Mouse (Mus musculus): ENCODE data around the gene Trim10. TPM values are rescaled to one million over a fixed set of nuclear protein-coding genes. Genes with fewer than 3 reads are reported as not detected.

Trim10 gene
- polyA plus RNA-seq, 1 experiment from 2014 or later: 8.4 TPM

DNA sequence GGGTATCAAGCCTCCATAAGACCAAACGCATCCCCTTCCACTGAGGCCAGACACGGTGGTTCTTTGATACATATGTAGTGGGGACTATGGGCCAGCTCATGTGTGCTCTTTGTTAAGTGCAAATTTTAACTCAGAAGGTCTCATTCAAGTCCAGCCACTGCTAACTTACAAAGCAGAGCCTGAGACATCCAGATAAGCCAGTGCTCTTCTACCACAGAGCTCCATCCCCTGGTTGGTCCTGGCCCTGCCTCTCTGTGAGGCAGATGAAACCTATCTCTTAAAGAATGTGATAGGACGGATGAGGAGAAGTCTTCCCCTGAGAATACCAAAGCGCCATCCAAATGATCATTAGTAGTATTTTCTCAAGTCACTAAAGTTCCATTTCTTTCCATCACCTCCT, 30.0 kb downstream of the Trim10 start:
- no peaks in the 10 kb centered on the region for H3K27me3 ChIP-seq
- WGBS: 91% methylated on average over 4 of the region's 4 CpGs
- H3K27ac ChIP-seq: no peak overlapping the region
- H3K9ac ChIP-seq: no peak overlapping the region
- H3K4me3 ChIP-seq: no peak overlapping the region
- no peak for ATAC-seq (ENCODE audit: low FRiP score)
- no peaks in the 10 kb centered on the region for H3K9me3 ChIP-seq (replicated peaks)
- no peaks in the 10 kb centered on the region for H3K36me3 ChIP-seq
- H3K4me1 ChIP-seq: no peaks in the 10 kb centered on the region
- no peak overlapping the region for H3K4me2 ChIP-seq (replicated peaks)

DNA sequence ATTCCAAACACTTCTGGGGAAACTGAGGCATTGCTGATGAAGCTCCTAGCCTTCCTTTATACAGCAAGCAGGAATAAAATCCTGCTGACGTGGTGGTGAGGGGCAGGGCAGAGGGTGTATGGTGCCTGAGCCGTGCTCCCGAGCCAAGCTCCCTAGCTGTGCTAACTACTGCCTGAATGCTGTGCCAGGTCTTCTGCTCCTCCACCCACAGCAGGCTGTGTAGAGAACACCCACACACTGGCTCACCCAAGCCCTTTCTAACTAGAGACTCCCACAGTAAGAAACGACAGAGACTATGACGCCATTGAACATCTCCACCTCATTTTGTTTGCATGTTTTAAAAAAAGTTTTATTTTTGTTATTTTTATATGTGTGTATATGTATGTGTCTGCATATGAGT, 30.6 kb downstream of the Trim10 start:
- Histone ChIP-seq H3K4me2 (replicated peaks) (no peak overlapping the region), H3K27me3 (no peaks in the 10 kb centered on the region), H3K9me3 (replicated peaks) (no peaks in the 10 kb centered on the region), H3K36me3 (no peaks in the 10 kb centered on the region), H3K27ac (no peak overlapping the region), H3K9ac (no peak overlapping the region), H3K4me3 (no peak overlapping the region), H3K4me1 (no peaks in the 10 kb centered on the region)
- no peak for ATAC-seq (ENCODE audit: low FRiP score)
- 90% methylated on average over 5 of the region's 5 CpGs for WGBS

DNA sequence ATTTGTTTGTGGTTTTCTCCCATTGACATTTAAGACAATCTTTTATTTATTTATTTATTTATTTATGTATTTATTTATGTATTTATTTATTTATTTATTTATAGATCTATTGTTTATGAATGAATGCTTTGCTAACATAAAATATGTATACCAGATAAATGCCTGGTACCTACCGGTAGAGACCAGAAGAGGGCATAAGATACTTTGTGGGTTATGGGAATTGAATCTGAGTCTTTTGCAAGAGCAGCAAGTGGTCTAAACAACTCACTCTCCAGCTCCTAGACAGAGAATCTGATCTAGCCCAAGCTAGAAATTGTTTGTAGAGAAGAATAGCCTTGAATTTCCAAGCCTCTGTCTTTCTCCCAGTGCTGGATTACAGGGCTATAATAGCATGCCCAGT, 31.3 kb downstream of the Trim10 start:
- Histone ChIP-seq H3K4me1 (no peaks in the 10 kb centered on the region), H3K27me3 (no peaks in the 10 kb centered on the region), H3K4me3 (no peak overlapping the region), H3K9me3 (replicated peaks) (no peaks in the 10 kb centered on the region), H3K36me3 (no peaks in the 10 kb centered on the region), H3K27ac (no peak overlapping the region), H3K4me2 (replicated peaks) (no peak overlapping the region), H3K9ac (no peak overlapping the region)
- 50% methylated on average over 1 of the region's 1 CpGs for WGBS
- ATAC-seq (ENCODE audit: low FRiP score): no peak

DNA sequence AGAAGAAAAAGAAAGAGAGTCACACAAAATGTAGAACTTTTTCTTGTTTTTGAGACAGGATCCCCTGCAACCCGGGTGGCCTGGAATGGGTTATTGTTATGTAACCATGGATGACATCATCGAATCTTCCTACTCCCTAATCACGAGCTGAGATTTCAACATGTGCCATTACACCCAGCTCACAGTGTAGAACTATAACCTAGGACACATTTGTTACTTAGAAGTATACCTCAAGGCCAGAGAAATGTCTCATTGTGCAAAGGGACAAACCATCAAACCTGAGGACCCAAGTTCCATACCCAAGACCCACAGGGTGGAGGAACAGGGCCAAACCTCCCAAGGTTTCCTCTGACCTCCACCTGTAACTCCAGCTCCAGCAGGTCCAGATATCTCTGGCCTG, 34.3 kb downstream of the Trim10 start:
- no peak overlapping the region for H3K9ac ChIP-seq
- no peak for ATAC-seq (ENCODE audit: low FRiP score)
- 81% methylated on average over 3 of the region's 3 CpGs for WGBS
- H3K9me3 ChIP-seq (replicated peaks): no peaks in the 10 kb centered on the region
- no peaks in the 10 kb centered on the region for H3K27me3 ChIP-seq
- H3K36me3 ChIP-seq: no peaks in the 10 kb centered on the region
- H3K4me2 ChIP-seq (replicated peaks): no peak overlapping the region
- H3K27ac ChIP-seq: no peak overlapping the region
- H3K4me3 ChIP-seq: no peak overlapping the region
- H3K4me1 ChIP-seq: no peaks in the 10 kb centered on the region

DNA sequence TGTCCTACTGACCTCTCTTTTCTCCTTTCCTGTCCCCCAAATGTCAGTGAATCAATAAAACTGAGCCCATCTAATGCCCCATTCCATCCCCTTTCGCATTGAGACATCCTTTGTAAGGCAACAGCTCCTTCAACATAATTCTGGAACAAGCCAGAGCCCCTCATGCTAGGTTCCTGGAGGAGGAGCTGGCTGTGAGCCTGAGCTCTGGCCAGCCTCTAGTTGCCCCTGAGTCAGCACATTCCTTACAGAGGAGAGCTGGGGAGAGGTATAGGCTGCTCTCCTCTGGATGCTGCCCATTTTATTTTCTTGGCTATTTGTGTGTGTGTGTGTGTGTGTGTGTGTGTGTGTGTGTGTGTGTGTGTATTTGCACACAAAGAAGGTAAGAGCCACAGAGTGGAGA, 38.9 kb downstream of the Trim10 start:
- 46% methylated on average over 1 of the region's 1 CpGs for WGBS

DNA sequence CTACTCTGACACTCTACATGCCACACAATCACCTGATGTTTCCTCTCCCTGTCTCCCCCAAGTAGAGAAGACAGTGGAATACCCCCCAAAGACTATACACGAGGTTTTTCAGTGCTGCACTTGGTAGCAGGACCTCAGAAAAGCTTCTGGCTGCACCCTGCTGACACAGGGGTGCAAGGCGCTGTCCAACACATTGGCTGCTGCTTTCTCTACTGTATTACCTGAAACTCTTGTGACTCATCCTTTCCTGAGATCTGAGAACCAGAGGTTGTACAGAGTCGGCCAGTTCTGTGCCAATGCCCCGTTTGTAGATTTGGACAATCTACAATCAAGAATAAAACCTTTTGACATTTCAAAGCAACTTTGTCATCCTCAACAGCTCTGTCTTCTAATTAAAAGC, 40.4 kb downstream of the Trim10 start:
- H3K9me3 ChIP-seq (replicated peaks): no peaks in the 10 kb centered on the region
- H3K9ac ChIP-seq: no peak overlapping the region
- no peak overlapping the region for H3K4me2 ChIP-seq (replicated peaks)
- WGBS: 63% methylated on average over 4 of the region's 4 CpGs
- no peaks in the 10 kb centered on the region for H3K36me3 ChIP-seq
- no peaks in the 10 kb centered on the region for H3K27me3 ChIP-seq
- ATAC-seq (ENCODE audit: low FRiP score): no peak
- H3K4me3 ChIP-seq: no peak overlapping the region
- H3K4me1 ChIP-seq: no peaks in the 10 kb centered on the region
- H3K27ac ChIP-seq: no peak overlapping the region

More for the DNA sequence above, 38.9 kb downstream of the Trim10 start:
- Histone ChIP-seq H3K9me3 (replicated peaks) (no peaks in the 10 kb centered on the region), H3K9ac (no peak overlapping the region), H3K4me3 (no peak overlapping the region), H3K36me3 (no peaks in the 10 kb centered on the region), H3K4me1 (no peaks in the 10 kb centered on the region), H3K27ac (no peak overlapping the region), H3K4me2 (replicated peaks) (no peak overlapping the region), H3K27me3 (no peaks in the 10 kb centered on the region)
- ATAC-seq (ENCODE audit: low FRiP score): no peak

DNA sequence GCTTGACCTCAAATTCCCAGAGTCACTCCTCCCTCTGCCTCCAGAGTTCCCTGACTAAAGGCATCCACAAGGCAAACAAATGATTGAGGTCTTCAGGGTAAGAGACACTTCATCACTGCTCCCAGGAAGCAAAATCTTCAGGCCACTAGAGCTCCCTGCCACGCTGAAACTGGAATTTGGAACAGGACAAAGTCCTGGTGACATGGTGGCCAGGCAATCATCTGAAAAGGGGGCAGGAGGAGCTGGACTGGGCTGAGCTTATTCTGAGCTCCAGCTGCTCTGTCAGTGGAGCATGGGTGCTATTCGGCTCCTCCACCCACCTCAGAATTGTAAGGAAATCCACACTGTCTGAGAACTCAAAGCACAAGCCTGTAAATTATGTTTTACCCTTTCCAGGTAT, 42.7 kb downstream of the Trim10 start:
- Histone ChIP-seq H3K27ac (no peak overlapping the region), H3K4me3 (no peak overlapping the region), H3K36me3 (no peaks in the 10 kb centered on the region), H3K4me2 (replicated peaks) (no peak overlapping the region), H3K9me3 (replicated peaks) (no peaks in the 10 kb centered on the region), H3K4me1 (no peaks in the 10 kb centered on the region), H3K9ac (no peak overlapping the region), H3K27me3 (no peaks in the 10 kb centered on the region)
- 77% methylated on average over 2 of the region's 2 CpGs for WGBS
- no peak for ATAC-seq (ENCODE audit: low FRiP score)

DNA sequence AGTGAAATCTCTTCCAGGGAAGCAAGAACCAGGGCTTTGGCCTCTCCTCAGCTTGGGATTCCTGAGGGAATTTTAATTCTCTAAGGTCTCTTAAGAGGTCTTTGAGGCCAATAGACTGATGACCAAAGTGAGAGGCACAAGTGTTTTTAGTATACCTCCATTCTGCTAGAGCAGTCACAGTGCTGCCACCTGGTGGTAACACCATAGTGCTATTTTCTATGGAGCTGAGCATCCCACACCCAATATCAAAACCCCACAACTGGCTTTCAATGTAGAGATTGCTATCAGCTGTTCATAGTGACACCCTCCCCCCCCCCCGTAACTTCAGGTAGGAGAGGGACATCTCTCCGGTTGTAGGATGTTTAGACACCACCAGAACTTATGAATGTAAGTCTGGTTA, 44.7 kb downstream of the Trim10 start:
- H3K4me2 ChIP-seq (replicated peaks): no peak overlapping the region
- H3K36me3 ChIP-seq: no peaks in the 10 kb centered on the region
- H3K27ac ChIP-seq: no peak overlapping the region
- H3K4me3 ChIP-seq: no peak overlapping the region
- H3K27me3 ChIP-seq: no peaks in the 10 kb centered on the region
- ATAC-seq (ENCODE audit: low FRiP score): no peak
- H3K9me3 ChIP-seq (replicated peaks): no peaks in the 10 kb centered on the region
- H3K9ac ChIP-seq: no peak overlapping the region
- no peaks in the 10 kb centered on the region for H3K4me1 ChIP-seq
- 24% methylated on average over 2 of the region's 2 CpGs for WGBS

DNA sequence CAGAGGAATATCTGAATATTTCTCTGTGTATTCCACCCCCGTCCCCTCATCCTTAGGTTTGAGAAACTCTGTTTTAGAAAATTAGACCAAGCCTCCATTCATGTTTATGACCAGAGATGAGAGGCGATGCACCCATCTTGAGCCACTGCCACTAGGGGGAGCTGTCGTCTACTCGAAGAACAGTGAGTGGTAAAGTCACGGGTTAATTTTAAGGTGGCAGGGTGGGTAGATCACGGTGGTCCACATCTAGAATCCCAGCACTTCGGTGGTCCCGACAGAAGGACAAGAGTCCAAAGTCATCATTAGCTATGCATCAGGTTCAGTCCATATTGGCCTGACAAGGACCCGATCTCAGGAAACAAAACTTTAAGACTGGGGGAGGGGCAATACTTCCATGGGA, 45.7 kb downstream of the Trim10 start:
- WGBS: 14% methylated on average over 9 of the region's 9 CpGs
- no peak overlapping the region for H3K4me2 ChIP-seq (replicated peaks)
- no peak overlapping the region for H3K4me3 ChIP-seq
- no peak for ATAC-seq (ENCODE audit: low FRiP score)
- H3K36me3 ChIP-seq: no peaks in the 10 kb centered on the region
- H3K9ac ChIP-seq: no peak overlapping the region
- no peaks in the 10 kb centered on the region for H3K4me1 ChIP-seq
- no peaks in the 10 kb centered on the region for H3K27me3 ChIP-seq
- H3K27ac ChIP-seq: no peak overlapping the region
- no peaks in the 10 kb centered on the region for H3K9me3 ChIP-seq (replicated peaks)

DNA sequence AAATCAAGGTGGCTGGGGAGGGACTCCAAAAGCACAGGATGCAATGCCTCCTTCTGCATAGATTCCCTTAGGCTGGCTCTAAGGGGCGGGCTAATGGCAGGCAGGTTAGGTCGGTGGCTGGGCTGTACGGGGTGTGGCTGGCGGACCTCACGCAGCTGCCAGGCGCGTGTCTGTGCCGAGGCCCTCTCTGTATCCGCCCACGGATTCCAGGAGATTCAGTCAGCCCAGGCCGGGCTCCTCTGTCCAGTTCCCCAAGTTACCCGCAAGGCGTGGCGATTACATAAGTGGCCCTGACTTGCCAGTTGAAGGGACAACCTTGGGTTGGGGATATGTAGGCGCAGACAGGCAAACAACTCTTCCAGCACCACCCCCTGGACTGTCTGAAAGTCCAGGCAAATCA, 50.9 kb downstream of the Trim10 start:
- Histone ChIP-seq H3K9ac (no peak overlapping the region), H3K27ac (no peak overlapping the region), H3K4me1 (no peaks in the 10 kb centered on the region), H3K36me3 (no peaks in the 10 kb centered on the region), H3K27me3 (no peaks in the 10 kb centered on the region), H3K4me3 (no peak overlapping the region), H3K9me3 (replicated peaks) (no peaks in the 10 kb centered on the region), H3K4me2 (replicated peaks) (no peak overlapping the region)
- no peak for ATAC-seq (ENCODE audit: low FRiP score)
- WGBS: 56% methylated on average over 15 of the region's 15 CpGs

DNA sequence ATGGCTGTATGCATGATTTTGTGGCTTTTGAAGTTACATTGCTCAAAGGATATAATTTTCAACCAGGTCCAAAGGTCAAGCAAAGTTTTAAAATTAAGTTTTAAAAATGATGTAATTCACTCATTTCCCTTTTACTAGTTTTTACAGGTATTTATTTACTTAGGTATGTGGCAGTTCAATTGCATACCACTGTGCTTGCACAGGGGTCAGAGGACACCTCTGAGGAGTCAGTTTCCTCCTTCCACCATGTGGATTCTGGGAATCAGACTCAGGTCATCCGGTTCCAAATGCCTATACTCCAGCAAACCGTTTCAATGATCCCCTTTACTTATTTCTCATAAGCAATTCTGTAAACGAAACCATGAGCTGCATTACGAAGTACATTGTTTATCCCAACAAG, 53.3 kb downstream of the Trim10 start:
- Histone ChIP-seq H3K27ac (no peak overlapping the region), H3K9ac (no peak overlapping the region), H3K4me2 (replicated peaks) (no peak overlapping the region), H3K36me3 (no peaks in the 10 kb centered on the region), H3K4me3 (no peak overlapping the region), H3K4me1 (no peaks in the 10 kb centered on the region), H3K9me3 (replicated peaks) (no peaks in the 10 kb centered on the region), H3K27me3 (no peaks in the 10 kb centered on the region)
- ATAC-seq (ENCODE audit: low FRiP score): no peak
- whole genome bisulfite sequencing: 89% methylated on average over 4 of the region's 4 CpGs

DNA sequence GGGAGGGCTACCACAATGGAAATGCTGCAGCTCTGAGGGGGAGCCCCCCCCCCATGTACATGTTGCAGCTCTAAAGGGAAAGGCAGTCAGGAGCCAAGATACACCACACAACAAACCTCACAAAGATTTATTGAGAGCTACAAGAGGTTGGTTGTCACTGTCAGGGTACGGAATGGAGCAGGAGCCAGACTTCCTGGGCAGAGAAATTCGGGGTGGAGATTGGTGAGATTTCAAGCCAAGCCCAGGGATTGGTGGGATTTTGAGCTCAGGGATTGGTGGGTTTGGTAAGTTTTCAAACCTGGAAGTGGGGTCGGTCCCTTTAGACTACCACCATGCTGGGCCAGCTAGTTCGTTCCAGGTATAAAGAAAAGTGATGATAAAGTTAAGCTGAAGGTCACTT, 54.1 kb downstream of the Trim10 start:
- ATAC-seq (ENCODE audit: low FRiP score): no peak
- Histone ChIP-seq H3K27ac (no peak overlapping the region), H3K36me3 (no peaks in the 10 kb centered on the region), H3K27me3 (no peaks in the 10 kb centered on the region), H3K9me3 (replicated peaks) (no peaks in the 10 kb centered on the region), H3K4me1 (no peaks in the 10 kb centered on the region), H3K4me3 (no peak overlapping the region), H3K4me2 (replicated peaks) (no peak overlapping the region), H3K9ac (no peak overlapping the region)
- WGBS: 72% methylated on average over 4 of the region's 4 CpGs

Measured in hindbrain, embryonic 12.5 days (tissue).